Mouse (Mus musculus) kidney, adult 11 months (tissue): ENCODE results near the gene Krtap14.

Experiments used
- DNase-seq: peaks from one replicate; pipeline ENCODE4 v3.0.0; 2022

Krtap14 gene

GRCm38 (mm10) chr16:88826095-88826652 lies at the start of gene Krtap14:
Krtap14 (minus strand) TSS chr16:88826145.
- no peak for DNase-seq

- no peak for DNase-seq
Measured at GRCm38 (mm10) chr16:88874169-88874568, 48.2 kb upstream of the Krtap14 start, which contains the start of gene Krtap19-2. Krtap19-2 (minus strand) TSS chr16:88874269.

- DNase-seq = no peak
Measured at GRCm38 (mm10) chr16:88869311-88869710, 43.4 kb upstream of the Krtap14 start, which contains the start of gene Krtap19-1. Krtap19-1 (minus strand) TSS chr16:88869411.

GRCm38 (mm10) chr16:88864887-88865407 lies 39.0 kb upstream of the Krtap14 start:
- no peak for DNase-seq

- no peak for DNase-seq
Measured at GRCm38 (mm10) chr16:88851450-88851849, 25.5 kb upstream of the Krtap14 start.

GRCm38 (mm10) chr16:88848558-88848957 lies 22.6 kb upstream of the Krtap14 start:
- no peak for DNase-seq

- no peak for DNase-seq
Measured at GRCm38 (mm10) chr16:88847363-88847762, 21.4 kb upstream of the Krtap14 start.

GRCm38 (mm10) chr16:88826978-88827377 lies 1.0 kb upstream of the Krtap14 start:
- no peak for DNase-seq

GRCm38 (mm10) chr16:88823736-88824135 lies 2.2 kb downstream of the Krtap14 start:
- no peak for DNase-seq

GRCm38 (mm10) chr16:88820066-88820465 lies 5.9 kb downstream of the Krtap14 start, which contains the start of gene Krtap15:
Krtap15 (plus strand) TSS chr16:88820215.
- no peak for DNase-seq

- no peak for DNase-seq
Measured at GRCm38 (mm10) chr16:88811827-88812226, 14.1 kb downstream of the Krtap14 start, which contains the start of gene Gm20741. Gm20741 (minus strand) TSS chr16:88812220.

- DNase-seq = no peak
Measured at GRCm38 (mm10) chr16:88786786-88787185, 39.2 kb downstream of the Krtap14 start.

- DNase-seq = no peak
Measured at GRCm38 (mm10) chr16:88777596-88777995, 48.3 kb downstream of the Krtap14 start, which contains the start of gene Gm5965. Gm5965 (plus strand) TSS chr16:88777896.

GRCm38 (mm10) chr16:88774106-88774505 lies 51.8 kb downstream of the Krtap14 start, which contains the start of gene 2310057N15Rik:
2310057N15Rik (minus strand) TSS chr16:88774206.
- DNase-seq = no peak
